Mouse (Mus musculus): ENCODE data around the gene Wdr66.
A peak's percentile ranks its signal among the peaks of the same experiment; 100 is the strongest.

The Wdr66 gene

DNA sequence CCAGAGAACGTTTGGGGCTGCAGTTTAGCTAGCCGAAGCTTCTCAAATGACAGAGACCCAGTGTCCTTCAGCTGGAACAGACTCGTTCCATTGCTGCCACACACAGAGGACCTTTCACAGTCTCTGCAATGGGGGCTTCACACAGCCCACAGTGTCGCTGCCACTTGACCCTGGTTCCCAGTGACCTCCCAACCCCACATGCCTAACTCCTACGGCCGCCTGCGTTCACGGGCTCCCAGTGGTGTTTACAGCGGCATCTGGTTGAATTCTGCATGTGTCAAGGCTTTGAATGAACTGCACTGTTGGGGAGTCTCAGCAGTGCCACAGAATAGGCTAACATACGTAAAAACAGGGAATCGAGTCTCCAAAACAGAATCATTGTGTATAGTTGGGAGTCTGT, 19.0 kb downstream of the Wdr66 start:
- no peak for DNase-seq (ENCODE audit: low read depth, low spot score)

DNA sequence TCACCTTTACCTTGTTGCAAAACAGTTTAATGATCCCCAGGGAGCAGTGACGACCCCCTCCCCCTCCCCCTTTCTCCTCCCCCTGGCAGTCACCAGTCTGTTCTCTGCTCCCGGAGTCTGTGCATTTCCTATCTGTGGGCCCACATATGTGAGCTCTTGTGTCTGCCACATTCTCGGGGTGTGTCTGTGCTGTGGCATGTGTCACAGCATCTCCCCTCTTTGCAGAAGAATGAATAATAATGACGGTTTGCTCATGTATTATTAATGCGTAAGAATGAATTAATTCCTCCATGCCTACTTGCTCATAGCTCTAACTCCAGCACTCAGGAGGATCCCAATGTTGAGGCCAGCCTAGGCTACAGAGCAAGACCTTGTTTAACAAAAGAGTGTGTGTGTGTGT, 21.0 kb downstream of the Wdr66 start:
- no peak for DNase-seq (ENCODE audit: low read depth, low spot score)

DNA sequence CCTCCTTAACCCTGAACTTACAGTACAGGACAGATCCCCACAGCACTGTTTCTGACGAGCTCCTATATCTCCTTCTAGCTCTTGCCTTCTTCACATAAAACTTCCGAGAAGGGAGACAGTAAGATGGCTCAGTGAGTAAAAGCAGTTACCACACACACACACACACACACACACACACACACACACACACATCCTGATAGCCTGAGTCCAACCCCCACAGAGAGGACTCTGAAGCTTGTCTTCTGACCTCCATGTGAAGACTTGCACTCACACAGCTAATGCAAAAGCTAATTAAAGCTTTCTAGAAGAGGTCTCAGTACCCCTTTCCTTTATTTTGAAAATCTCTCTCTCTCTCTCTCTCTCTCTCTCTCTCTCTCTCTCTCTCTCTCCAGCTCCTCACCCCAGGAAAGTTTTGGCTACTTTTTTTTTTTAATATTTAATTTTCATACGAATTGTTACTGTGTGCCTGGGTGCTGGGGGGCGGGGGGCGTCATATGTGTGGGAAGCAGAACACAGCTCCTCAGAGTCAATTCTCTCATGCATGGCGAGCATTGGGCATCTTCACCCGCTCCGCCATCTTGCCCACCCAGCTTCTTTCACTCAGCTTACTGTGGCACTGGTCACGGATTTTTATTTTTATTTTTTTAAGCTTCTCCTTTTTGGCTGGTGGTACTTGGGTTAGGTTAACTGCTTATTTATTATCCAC, 24.9 kb downstream of the Wdr66 start:
- no peak for DNase-seq (ENCODE audit: low read depth, low spot score)

DNA sequence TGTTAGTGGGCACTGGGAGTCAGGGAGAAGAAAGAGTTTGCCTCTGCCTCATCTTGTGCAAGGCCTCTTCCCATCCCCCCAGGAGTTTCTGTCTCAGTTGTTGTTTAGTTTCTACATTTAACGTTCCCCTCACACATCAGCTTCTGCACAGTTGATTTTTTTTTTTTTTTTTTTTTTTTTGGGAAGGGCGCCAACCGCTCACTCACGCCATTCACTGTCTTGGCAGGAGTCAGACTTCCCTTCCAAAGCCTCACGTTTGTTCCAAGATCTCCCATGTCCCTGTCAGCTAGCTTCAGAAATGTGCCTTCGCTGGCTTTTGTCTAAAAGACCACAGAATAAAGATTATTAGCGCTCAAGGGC, 25.4 kb downstream of the Wdr66 start:
- DNase-seq (ENCODE audit: low read depth, low spot score) = no peak

DNA sequence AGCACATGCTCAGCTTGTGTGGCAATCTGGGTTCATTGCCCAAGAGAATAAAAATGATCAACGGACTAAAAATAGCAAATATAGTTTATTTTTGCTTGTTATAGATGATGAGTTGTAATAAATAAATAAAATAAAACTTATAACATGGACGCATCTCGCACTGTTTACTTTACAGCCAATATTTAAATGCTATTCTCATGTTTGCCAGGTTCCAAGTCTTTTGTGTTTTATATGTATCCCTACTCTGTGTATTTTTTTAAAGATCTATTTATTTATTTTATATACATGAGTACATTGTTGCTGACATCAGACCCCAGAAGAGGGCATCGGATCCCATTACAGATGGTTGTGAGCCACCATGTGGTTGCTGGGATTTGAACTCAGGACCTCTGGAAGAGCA, 25.8 kb downstream of the Wdr66 start:
- no peak for DNase-seq (ENCODE audit: low read depth, low spot score)

DNA sequence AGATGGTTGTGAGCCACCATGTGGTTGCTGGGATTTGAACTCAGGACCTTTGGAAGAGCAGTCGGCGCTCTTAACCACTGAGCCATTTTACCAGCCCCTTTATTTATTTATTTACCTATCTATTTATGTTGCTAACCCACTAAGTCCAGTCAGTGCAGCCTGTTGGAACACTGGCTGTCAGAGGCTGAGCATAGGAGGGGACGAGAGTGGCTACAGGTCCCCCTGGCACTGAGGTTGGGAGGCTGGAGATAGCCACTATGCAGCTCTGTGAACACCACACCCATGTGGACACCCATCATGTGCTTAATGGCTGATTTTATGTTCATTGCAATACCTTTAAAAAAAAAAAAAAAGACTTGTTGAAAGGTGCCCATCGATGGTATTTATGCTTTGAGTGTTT, 27.3 kb downstream of the Wdr66 start:
- no peak for DNase-seq (ENCODE audit: low read depth, low spot score)

DNA sequence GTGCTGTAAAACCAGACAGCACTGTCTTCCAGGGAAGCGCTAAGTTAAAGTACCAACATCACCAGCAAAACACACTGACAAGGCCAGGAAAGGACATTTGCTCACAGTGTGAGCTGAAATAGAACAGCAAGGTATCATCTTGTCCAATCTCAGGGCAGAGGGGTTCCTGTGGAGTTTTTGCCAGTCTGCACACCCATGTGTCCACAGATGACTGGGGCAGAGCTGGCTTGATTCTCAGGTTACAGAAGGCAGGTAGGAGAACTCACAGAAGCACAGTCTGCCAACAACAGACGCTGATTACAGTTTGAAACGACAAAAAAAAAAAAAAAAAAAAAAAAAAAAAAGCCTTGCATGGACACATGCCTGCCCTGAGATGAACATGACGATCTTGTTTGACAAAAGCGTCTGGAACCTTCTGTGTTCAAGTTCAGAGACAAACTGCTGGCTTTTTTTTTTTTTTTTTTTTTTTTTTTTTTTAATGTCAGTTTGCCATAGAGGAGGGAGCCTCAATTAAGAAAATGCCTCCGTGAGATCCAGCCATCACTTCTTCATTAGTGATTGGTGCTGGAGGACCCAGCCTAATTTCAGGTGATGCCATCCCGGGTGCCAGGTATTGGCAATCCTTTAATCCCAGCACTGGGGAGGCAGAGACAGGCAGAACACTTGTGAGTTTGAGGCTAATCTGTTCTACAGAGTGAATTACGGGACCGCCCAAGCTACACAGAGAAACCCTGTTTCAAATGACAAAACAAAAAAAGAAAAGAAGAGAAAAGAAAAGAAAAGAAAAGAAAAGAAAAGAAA, 29.6 kb downstream of the Wdr66 start:
- no peak for DNase-seq (ENCODE audit: low read depth, low spot score)

DNA sequence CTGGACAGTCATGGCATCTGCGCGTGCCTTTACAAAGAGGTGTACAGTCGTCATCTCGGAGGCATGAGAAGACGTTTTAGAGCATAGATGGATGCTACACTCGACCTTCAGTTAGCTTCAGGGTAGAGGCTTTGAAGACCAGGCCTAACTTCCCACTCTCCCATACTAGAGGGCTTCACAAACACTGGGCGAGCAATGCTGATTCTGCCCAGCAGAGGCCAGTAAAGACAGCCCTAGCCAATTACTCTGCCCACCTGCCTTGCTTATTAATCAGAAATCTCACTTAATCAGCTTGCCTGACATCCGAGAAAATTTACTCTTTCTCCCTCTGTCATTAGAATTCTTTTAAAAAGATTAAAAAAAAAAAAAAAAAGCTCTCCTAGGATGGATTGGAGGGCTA, 33.3 kb downstream of the Wdr66 start:
- peak; percentile 31 for DNase-seq (ENCODE audit: low read depth, low spot score)

DNA sequence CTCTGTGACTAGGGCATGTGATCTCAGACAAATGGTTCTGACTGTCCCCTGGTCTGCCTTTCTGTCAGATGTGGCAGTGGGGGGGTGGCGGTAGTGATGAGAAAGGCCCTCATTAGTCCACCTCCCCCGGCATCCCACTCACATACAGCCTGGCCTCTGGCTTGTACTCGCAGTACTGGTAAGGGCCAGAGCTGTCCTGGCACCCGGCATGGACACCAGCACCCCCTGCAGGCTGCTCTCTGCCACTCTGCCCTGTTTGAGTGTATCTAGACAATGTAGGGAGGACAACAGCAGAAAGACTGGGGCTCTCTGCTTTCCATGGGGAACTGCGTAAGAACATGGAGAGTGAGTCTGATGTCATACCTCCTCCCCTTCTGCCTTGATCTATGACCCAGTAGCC, 36.2 kb downstream of the Wdr66 start:
- DNase-seq (ENCODE audit: low read depth, low spot score) = peak; percentile 49

DNA sequence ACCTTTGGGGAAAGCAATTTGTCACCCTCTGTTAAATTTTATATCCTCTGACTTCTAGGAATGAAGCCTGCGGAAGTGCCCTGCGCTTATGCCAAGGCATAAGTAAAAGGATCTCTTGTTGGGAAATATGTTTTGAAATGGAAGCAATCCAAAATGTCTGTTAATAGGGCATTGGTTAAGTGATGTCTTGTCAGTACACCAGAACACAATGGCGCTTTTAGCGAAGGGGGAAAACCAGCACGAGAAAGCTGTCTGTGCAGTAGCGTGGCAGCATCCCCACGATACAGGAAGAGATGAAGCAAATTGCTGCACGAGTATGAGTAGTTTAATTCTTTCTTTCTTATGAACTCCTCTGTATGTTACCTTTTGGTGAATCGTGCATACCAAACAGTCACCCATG, 42.8 kb downstream of the Wdr66 start:
- DNase-seq (ENCODE audit: low read depth, low spot score) = no peak

DNA sequence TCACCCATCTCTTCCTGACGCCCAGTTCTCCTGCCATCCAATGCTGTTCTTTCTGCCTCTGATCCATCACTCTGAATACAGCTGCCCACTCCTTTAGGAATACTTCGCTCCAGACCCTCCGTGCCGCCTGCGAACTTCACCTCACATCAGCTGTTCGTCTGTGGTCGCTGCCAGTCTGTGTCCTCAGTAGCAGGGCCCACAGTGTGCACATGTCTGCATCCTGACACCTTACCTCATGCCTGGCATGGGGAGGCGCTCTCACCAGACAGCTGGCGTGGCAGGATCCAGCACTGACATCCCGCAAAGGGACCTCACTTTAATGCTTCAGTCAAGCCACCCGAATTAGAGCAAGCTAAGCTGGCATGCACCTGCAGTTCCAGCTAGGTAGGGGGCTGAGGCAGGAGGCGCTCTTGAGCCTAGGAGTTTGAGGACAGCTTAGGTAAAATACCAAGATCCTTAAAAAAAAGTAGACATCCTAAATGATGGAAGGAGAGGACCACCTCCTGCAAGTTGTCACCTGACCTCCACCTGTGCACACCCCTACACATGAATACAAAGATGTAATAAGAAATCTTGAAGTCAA, 44.4 kb downstream of the Wdr66 start:
- peak; percentile 53 for DNase-seq (ENCODE audit: low read depth, low spot score)

DNA sequence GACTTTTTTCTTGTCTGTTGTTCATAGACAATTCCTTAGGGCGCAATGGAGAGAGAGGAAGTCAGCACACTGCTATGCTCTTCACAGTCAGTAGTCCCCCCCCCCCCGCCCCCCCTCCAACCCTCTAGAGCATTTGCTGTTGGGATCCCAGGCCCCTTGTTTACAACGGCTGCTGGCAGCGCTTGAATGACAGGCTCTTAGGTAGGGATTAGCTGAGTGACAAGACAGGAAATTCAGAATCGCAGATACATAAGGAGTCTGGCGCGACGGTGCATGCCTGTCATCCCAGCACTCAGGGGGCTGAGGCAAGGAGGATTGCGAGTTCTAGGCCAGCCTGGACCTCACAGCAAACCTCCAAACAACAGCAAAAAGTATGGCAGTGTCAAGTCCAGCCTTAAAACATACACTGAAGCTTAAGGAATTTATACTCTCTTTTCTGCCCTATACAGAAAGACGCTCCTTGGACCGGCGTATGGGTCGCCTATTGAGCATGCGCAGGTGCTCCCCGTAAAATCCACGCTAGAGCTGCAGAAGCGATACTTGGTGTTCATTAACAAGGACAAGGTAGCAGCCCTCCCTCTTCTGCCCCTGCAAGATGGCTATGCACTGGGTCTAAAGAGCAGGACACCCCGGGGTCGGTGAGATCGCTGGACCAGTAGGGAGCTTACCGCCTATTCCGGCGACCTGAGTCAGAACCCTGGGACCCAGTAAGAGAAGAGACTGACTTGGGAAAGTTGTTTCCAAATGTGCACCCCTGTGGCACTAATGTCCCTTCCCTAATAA, 45.3 kb downstream of the Wdr66 start:
- no peak for DNase-seq (ENCODE audit: low read depth, low spot score)

DNA sequence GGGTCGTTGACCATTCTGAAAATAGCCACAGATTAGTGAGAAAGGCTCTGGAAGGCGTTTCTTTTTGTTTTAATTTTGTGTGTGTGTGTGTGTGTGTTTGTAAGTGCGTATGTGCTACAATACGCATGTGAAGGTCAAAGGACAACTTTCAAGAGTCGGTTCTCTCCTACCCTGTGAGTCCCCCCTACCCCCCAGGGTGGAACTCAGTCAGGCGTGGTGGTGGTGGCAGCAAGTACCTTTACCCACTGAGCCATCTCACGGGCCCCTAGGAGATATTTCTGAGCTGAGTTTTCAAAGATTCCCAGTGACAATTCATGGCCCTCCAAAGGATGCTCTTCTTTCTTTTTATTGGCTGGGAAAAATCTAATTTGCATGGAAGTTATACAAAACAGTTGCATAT, 45.9 kb downstream of the Wdr66 start:
- no peak for DNase-seq (ENCODE audit: low read depth, low spot score)

DNA sequence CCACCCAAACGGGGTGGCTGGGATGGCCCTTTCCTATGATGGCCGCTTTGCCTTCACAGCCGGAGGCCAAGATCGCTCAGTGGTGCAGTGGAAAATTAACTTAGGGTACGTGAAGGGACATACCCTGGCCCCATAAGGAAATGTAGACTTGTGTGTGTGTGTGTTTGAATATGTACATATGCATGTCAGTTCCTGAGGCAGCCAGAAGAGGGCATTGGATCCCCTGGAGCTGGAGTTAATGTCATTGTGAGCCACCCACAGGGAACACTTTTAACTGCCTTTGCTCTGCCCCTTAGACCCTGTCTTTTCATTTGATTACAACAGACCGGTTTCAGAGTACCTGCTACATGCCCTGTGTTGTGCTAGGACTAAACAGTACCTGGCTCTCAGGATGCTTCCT, 46.6 kb downstream of the Wdr66 start:
- peak; percentile 69 for DNase-seq (ENCODE audit: low read depth, low spot score)

DNA sequence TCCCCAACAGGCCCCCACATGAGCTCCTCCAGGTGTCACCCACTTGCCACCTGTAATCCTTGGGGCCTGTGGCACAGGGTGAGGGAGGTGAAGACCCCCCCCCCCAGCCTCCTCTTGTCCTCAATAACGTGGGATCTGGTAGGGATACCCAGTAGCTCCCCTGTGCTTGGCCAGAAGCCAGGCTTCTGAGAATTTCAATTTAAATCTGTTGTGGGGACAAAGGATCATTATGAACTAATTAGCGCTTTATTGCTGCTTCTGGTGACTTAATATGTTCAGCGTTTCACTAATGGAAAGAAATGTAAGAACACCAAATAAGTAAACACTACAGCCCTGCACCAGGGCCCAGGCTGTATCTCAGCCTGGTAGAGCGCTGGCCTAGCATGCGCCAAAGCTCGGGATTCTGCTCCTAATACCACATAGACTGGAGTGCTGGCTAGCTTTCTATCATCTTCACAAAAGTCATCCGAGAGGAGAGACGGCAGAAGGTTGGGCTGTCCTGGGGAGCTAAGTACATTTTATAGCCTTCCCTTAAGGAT, 48.7 kb downstream of the Wdr66 start:
- DNase-seq (ENCODE audit: low read depth, low spot score) = no peak

DNA sequence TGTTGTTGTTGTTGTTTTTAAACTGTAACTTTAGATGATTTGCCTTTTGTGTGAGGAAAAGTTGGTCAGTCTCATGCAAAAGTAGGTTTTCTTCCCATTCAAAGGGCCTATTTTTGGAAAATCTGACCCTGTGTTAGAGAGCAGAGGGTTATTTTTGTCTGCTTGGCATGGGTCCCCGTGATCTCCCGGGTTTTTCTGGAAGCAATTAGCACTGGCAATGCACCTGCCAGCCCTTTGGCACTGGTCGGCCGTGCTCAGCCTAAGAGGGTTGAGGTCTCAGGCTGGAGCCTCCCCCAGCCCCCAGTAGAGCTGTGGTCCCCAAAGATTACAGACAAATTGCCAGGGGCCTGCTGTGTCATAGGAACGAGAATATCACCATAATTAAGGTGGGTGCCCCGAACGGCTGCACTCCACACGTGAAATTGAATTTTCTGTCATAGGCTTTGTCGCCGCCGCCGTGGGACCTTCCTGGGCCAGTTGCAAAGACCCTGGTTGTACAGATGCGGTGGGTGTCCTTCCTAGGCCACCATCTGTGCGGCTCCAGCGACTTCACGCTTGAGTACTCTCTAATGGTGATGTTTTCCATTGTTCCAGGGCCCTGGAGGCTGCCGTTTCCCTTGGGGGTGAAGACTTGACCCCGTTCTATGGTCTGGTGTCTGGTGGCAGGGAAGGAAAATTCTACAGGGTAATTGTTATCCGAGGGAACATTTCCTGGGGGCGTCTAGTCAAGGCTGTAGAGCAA, 50.0 kb downstream of the Wdr66 start:
- DNase-seq (ENCODE audit: low read depth, low spot score) = no peak

DNA sequence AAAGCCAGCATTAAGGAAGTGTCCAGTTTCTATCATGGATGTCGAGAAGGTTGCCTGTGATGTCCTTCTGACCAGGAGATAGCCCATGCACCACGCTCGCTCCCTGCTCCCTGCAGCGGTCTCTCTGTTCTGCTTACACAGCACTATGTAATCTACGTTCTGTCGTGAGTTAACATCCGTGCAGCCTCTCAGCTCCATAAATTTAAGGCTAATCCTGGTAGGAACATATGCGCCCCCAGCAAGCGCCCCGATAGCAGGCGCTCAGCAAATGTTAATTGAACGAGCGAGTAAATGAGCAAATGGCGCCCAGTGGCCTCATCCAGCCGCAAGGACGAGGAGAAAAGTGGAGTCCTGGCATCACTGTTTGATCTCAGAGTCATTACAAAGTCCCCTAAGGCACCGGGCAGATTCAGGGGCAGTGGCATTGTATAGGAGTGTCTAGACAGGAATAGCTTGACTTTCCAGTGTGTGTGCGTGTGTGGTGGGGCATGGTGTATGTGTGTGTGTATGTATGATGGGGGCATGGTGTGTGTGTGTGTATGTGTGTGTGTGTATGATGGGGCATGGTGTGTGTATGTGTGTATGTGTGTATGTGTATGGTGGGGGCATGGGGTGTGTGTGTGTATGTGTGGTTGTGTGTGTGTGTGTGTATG, 55.9 kb downstream of the Wdr66 start:
- DNase-seq (ENCODE audit: low read depth, low spot score) = no peak

DNA sequence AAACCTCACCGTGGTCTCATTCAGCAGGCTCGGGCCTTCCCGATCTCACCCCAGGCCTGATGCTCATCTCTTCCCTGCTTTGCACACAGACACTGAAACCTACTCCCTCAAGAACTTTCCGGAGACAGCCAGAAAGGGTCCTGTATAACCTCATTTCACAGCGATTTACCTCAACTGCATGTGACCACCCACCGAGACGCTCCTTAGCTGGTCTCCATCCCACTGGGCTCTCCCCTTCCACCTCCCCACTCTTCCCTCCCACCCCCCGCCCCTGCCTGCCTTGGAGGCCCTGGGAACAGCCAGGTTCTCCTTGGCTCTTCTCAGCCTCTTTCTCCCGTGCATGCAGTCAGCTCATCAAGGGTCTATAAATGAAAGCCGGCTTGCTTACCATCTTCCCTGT, 57.9 kb downstream of the Wdr66 start:
- no peak for DNase-seq (ENCODE audit: low read depth, low spot score)

DNA sequence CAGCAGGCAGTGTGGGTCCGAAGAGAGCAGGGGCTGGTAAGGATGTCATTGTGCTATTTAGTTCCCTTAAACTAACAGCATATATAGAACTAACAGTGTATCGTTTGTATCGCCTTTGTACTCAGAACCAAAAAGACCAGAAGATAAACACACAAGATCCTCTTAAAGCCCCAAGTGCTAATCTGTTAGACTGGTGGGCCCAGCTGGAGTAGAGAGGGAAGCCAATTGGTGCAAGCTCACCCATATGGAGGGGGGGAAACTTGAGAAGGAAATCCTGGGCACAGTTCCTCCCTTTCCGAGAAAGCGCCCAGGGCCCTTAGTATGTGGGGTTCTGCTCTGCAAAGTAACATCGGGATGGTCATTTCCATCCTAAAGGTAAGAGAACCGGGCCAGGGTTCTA, 58.3 kb downstream of the Wdr66 start:
- no peak for DNase-seq (ENCODE audit: low read depth, low spot score)

DNA sequence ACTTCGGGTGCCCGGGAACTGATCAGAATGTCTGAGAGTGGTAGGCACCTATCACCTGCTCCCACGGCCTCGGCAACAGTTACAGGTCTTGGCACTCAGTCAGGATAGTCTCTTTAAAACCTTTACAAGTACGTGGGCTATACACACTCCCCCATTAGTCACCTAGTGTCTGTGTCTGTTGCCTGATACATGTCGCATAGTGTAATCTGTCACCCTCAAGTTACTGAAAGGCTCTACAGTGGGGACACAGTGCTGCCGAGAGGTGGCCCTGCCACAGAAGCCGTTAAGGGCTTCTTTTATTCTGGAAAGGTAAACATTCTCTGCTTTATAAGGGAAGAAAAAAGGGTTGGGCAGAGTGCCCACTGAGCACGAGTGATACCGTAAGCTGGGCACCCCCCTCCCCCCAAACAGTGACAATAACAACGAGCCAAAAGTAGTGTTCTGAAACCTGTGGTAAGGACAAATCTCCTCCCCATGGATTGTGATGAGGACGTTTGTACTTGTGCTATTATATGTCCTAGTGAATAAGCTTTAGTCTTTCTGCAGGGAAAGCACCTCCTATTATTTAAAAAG, 61.2 kb downstream of the Wdr66 start:
- no peak for DNase-seq (ENCODE audit: low read depth, low spot score)
